Mouse (Mus musculus) limb, embryonic 11.5 days (tissue): ENCODE data around the gene Usp39. TPM values are rescaled to one million over a fixed set of nuclear protein-coding genes. Genes with fewer than 3 reads are reported as not detected.

Source experiments
- ATAC-seq: fragments of 200-750 bp; cut with Nextera tagmentation; 2 replicates; pipeline ENCODE4 v1.8.0; 2017; ENCODE audit warnings: low read depth; ENCODE audit not compliant: insufficient number of reproducible peaks, low FRiP score, low TSS enrichment
- DNase-seq: peaks from one replicate; pipeline ENCODE4 v3.0.0-alpha.2; 2015; ENCODE audit warnings: low spot score
- H3K27ac ChIP-seq: fragments of 300-500 bp; sonication (generic); replicated peaks from 2 replicates; pipeline ENCODE4 v1.5.1; 2014; ENCODE audit warnings: low read depth, mild to moderate bottlenecking, low read length
- H3K27me3 ChIP-seq: fragments of 300-500 bp; sonication (generic); 2 replicates; pipeline ENCODE4 v1.6.1; 2014; ENCODE audit warnings: mild to moderate bottlenecking, low read length, mixed read lengths; ENCODE audit not compliant: control insufficient read depth, insufficient read depth
- H3K36me3 ChIP-seq: fragments of 300-500 bp; sonication (generic); 2 replicates; pipeline ENCODE4 v1.6.1; 2014; ENCODE audit warnings: mild to moderate bottlenecking, low read length, moderate library complexity, mixed read lengths; ENCODE audit not compliant: control insufficient read depth, insufficient read depth
- H3K4me1 ChIP-seq: fragments of 300-500 bp; sonication (generic); 2 replicates; pipeline ENCODE4 v1.6.1; 2014; ENCODE audit warnings: low read length, mixed read lengths; ENCODE audit not compliant: control insufficient read depth, insufficient read depth
- H3K4me2 ChIP-seq: fragments of 300-500 bp; sonication (generic); 2 replicates; pipeline ENCODE4 v1.6.1; 2014; ENCODE audit warnings: low read depth, mild to moderate bottlenecking, moderate library complexity; ENCODE audit not compliant: severe bottlenecking
- H3K4me3 ChIP-seq: fragments of 300-500 bp; sonication (generic); 2 replicates; pipeline ENCODE4 v1.5.1; 2014; ENCODE audit warnings: low read depth, low read length
- H3K9ac ChIP-seq: fragments of 300-500 bp; sonication (generic); 2 replicates; pipeline ENCODE4 v1.6.1; 2014; ENCODE audit warnings: mild to moderate bottlenecking, low read length
- H3K9me3 ChIP-seq: fragments of 300-500 bp; sonication (generic); 2 replicates; pipeline ENCODE4 v1.6.1; 2016; ENCODE audit warnings: low read length; ENCODE audit not compliant: control insufficient read depth
- WGBS: fragments of 180-500 bp; shearing (Covaris S2); extraction: QIAGEN DNeasy Blood & Tissue Kit; methylation state at CpG from one replicate; pipeline ENCODE4 v1.1.7; 2014; 5-methylcytosine and 5-hydroxymethylcytosine counted together
- polyA plus RNA-seq: library from polyadenylated mRNA; unstranded; fragments of >200 nt; fragmentation: Nextera tagmentation; extraction: Ambion mirVana; gene quantifications from 2 replicates; pipeline ENCODE4 v1.2.1, GENCODE M21; 2014

The Usp39 gene
- polyA plus RNA-seq, 1 experiment from 2014 or later = 101 TPM

GRCm38 (mm10) chr6:72273153-72273552, 71.8 kb downstream of the Usp39 start:
- Histone ChIP-seq H3K4me2 (no peak overlapping the region), H3K27ac (no peak overlapping the region), H3K36me3 (no peaks in the 10 kb centered on the region), H3K4me3 (no peak overlapping the region), H3K9me3 (no peaks in the 10 kb centered on the region), H3K27me3 (no peaks in the 10 kb centered on the region), H3K4me1 (no peaks in the 10 kb centered on the region), H3K9ac (no peak overlapping the region)
- DNase-seq = no peak
- WGBS = 82% methylated on average over 6 of the region's 6 CpGs
- no peak for ATAC-seq

- ATAC-seq (no peak), DNase-seq (no peak)
- WGBS = 84% methylated on average over 10 of the region's 10 CpGs
- Histone ChIP-seq H3K9me3 (no peaks in the 10 kb centered on the region), H3K27ac (no peak overlapping the region), H3K4me1 (no peaks in the 10 kb centered on the region), H3K4me3 (no peak overlapping the region), H3K4me2 (no peak overlapping the region), H3K36me3 (no peaks in the 10 kb centered on the region), H3K9ac (no peak overlapping the region), H3K27me3 (no peaks in the 10 kb centered on the region)
Measured at GRCm38 (mm10) chr6:72272161-72272696, 72.8 kb downstream of the Usp39 start.

- no peaks in the 10 kb centered on the region for H3K27me3 ChIP-seq
- DNase-seq = no peak
- H3K36me3 ChIP-seq = no peaks in the 10 kb centered on the region
- H3K27ac ChIP-seq = no peak overlapping the region
- H3K9ac ChIP-seq = no peak overlapping the region
- H3K9me3 ChIP-seq = no peaks in the 10 kb centered on the region
- H3K4me1 ChIP-seq = no peaks in the 10 kb centered on the region
- ATAC-seq = no peak
- no peak overlapping the region for H3K4me2 ChIP-seq
- WGBS = 67% methylated on average over 11 of the region's 11 CpGs
- no peak overlapping the region for H3K4me3 ChIP-seq
Measured at GRCm38 (mm10) chr6:72270952-72271519, 73.9 kb downstream of the Usp39 start.

- Histone ChIP-seq H3K36me3 (no peaks in the 10 kb centered on the region), H3K9ac (no peak overlapping the region), H3K27me3 (no peaks in the 10 kb centered on the region), H3K4me1 (no peaks in the 10 kb centered on the region), H3K4me2 (no peak overlapping the region), H3K4me3 (no peak overlapping the region), H3K27ac (no peak overlapping the region), H3K9me3 (no peaks in the 10 kb centered on the region)
- ATAC-seq = no peak
- WGBS = 68% methylated on average over 5 of the region's 5 CpGs
- DNase-seq = no peak
Measured at GRCm38 (mm10) chr6:72270258-72270657, 74.7 kb downstream of the Usp39 start.

Other genes starting within 250 kb of the Usp39 start
- 27.8 and 33.0 TPM in 2 replicates for gene St3gal5, start 247.6 kb downstream of the Usp39 start, polyA plus RNA-seq
- gene Atoh8, start 109.6 kb downstream of the Usp39 start, polyA plus RNA-seq = 22.3 and 22.9 TPM in 2 replicates
- not detected in 2 replicates for gene Sftpb, start 40.6 kb downstream of the Usp39 start, polyA plus RNA-seq
- 20.2 and 20.6 TPM in 2 replicates for gene 0610030E20Rik, start 2.1 kb upstream of the Usp39 start, polyA plus RNA-seq
- gene Tmem150a, start 10.3 kb upstream of the Usp39 start, polyA plus RNA-seq = 10.7 and 10.8 TPM in 2 replicates
- 92.1 and 96.0 TPM in 2 replicates for gene Rnf181, start 21.8 kb upstream of the Usp39 start, polyA plus RNA-seq
- gene Vamp5, start 35.3 kb upstream of the Usp39 start, polyA plus RNA-seq = 15.2 and 17.0 TPM in 2 replicates
- gene Vamp8, start 45.5 kb upstream of the Usp39 start, polyA plus RNA-seq = 81.4 and 87.4 TPM in 2 replicates
- 16.0 and 17.9 TPM in 2 replicates for gene Ggcx, start 69.1 kb upstream of the Usp39 start, polyA plus RNA-seq
- gene Mat2a, start 94.4 kb upstream of the Usp39 start, polyA plus RNA-seq = 490 and 507 TPM in 2 replicates
- 0.17 TPM in 1 of 2 replicates, not detected in the other for gene Sh2d6, start 176.5 kb upstream of the Usp39 start, polyA plus RNA-seq
- 24.5 and 26.5 TPM in 2 replicates for gene Capg, start 199.2 kb upstream of the Usp39 start, polyA plus RNA-seq